Mouse (Mus musculus) forebrain, embryonic 14.5 days (tissue): ENCODE results near the gene Slc7a5. TPM values are rescaled to one million over a fixed set of nuclear protein-coding genes. Genes with fewer than 3 reads are reported as not detected.

Experiments
- ATAC-seq: fragments of 200-750 bp; cut with Nextera tagmentation; 2 replicates; pipeline ENCODE4 v1.8.0; 2017; ENCODE audit warnings: mild to moderate bottlenecking, moderate library complexity
- DNase-seq: peaks from one replicate; pipeline ENCODE4 v3.0.0-alpha.2; 2015; ENCODE audit warnings: low spot score
- H3K27ac ChIP-seq: fragments of 300-500 bp; sonication (generic); 2 replicates; pipeline ENCODE4 v1.5.1; 2014; ENCODE audit warnings: low read depth, mild to moderate bottlenecking, control low read depth, low read length, moderate library complexity
- H3K27me3 ChIP-seq: fragments of 300-500 bp; sonication (generic); replicated peaks from 2 replicates; pipeline ENCODE4 v1.6.1; 2014; ENCODE audit warnings: low read length, control low read depth, mixed read lengths; ENCODE audit not compliant: control insufficient read depth, insufficient read depth
- H3K36me3 ChIP-seq: fragments of 300-500 bp; sonication (generic); 2 replicates; pipeline ENCODE4 v1.6.1; 2014; ENCODE audit warnings: low read length, control low read depth; ENCODE audit not compliant: control insufficient read depth, insufficient read depth
- H3K4me1 ChIP-seq: fragments of 300-500 bp; sonication (generic); 2 replicates; pipeline ENCODE4 v1.6.1; 2014; ENCODE audit warnings: antibody characterized with exemption, low read length, control low read depth; ENCODE audit not compliant: control insufficient read depth, insufficient read depth
- H3K4me2 ChIP-seq: fragments of 300-500 bp; sonication (generic); 2 replicates; pipeline ENCODE4 v1.6.1; 2014; ENCODE audit warnings: mild to moderate bottlenecking, control low read depth, low read length
- H3K4me3 ChIP-seq: fragments of 300-500 bp; sonication (generic); 2 replicates; pipeline ENCODE4 v1.5.1; 2014; ENCODE audit warnings: low read depth, low read length, control low read depth
- H3K9ac ChIP-seq: fragments of 300-500 bp; sonication (generic); 2 replicates; pipeline ENCODE4 v1.6.1; 2014; ENCODE audit warnings: mild to moderate bottlenecking, low read length, control low read depth, moderate library complexity
- H3K9me3 ChIP-seq: fragments of 300-500 bp; sonication (generic); replicated peaks from 2 replicates; pipeline ENCODE4 v1.6.1; 2016; ENCODE audit warnings: low read length, control low read depth, mixed read lengths; ENCODE audit not compliant: control insufficient read depth
- WGBS: fragments of 180-500 bp; shearing (Covaris S2); extraction: QIAGEN DNeasy Blood & Tissue Kit; methylation state at CpG from one replicate; pipeline ENCODE4 v1.1.7; 2014; 5-methylcytosine and 5-hydroxymethylcytosine counted together
- polyA plus RNA-seq: library from polyadenylated mRNA; unstranded; fragments of >200 nt; fragmentation: Nextera tagmentation; extraction: Ambion mirVana; gene quantifications from 2 replicates; pipeline ENCODE4 v1.2.1, GENCODE M21; 2014

Gene Slc7a5
- polyA plus RNA-seq, 1 experiment from 2014 or later: 37.9 TPM

- Histone ChIP-seq H3K36me3 (no peaks in the 10 kb centered on the region), H3K27ac (no peak overlapping the region), H3K4me3 (no peak overlapping the region), H3K9ac (no peak overlapping the region), H3K4me1 (no peaks in the 10 kb centered on the region), H3K9me3 (no peaks in the 10 kb centered on the region), H3K4me2 (no peak overlapping the region), H3K27me3 (no peaks in the 10 kb centered on the region)
- 83% methylated on average over 4 of the region's 4 CpGs for WGBS
- ATAC-seq (no peak), DNase-seq (no peak)
Observed at GRCm38 (mm10) chr8:121919158-121919557, 11.7 kb upstream of the Slc7a5 start.

GRCm38 (mm10) chr8:121913378-121913777 lies 5.9 kb upstream of the Slc7a5 start:
- DNase-seq (no peak), ATAC-seq (no peak)
- Histone ChIP-seq H3K27ac (no peak overlapping the region), H3K27me3 (no peaks in the 10 kb centered on the region), H3K9ac (no peak overlapping the region), H3K9me3 (no peaks in the 10 kb centered on the region), H3K4me1 (no peaks in the 10 kb centered on the region), H3K4me3 (no peak overlapping the region), H3K4me2 (no peak overlapping the region), H3K36me3 (no peaks in the 10 kb centered on the region)
- WGBS: 83% methylated on average over 8 of the region's 8 CpGs

GRCm38 (mm10) chr8:121912831-121913230 lies 5.3 kb upstream of the Slc7a5 start:
- Histone ChIP-seq H3K9me3 (no peaks in the 10 kb centered on the region), H3K27me3 (no peaks in the 10 kb centered on the region; the same call in 1 of the 2 replicates), H3K4me1 (no peaks in the 10 kb centered on the region; the same call in 1 of the 2 replicates), H3K9ac (no peak overlapping the region), H3K4me3 (no peak overlapping the region), H3K4me2 (no peak overlapping the region), H3K36me3 (no peaks in the 10 kb centered on the region), H3K27ac (no peak overlapping the region; the same call in 1 of the 2 replicates)
- no peak for DNase-seq
- ATAC-seq: no peak
- 61% methylated on average over 3 of the region's 3 CpGs for WGBS

GRCm38 (mm10) chr8:121911987-121912386 lies 4.5 kb upstream of the Slc7a5 start:
- no peak for DNase-seq
- Histone ChIP-seq H3K9ac (no peak overlapping the region), H3K4me2 (no peak overlapping the region), H3K27me3 (no peaks in the 10 kb centered on the region; the same call in 1 of the 2 replicates), H3K36me3 (no peaks in the 10 kb centered on the region), H3K4me1 (no peaks in the 10 kb centered on the region; the same call in 1 of the 2 replicates), H3K9me3 (no peaks in the 10 kb centered on the region), H3K4me3 (no peak overlapping the region), H3K27ac (no peak overlapping the region)
- WGBS: 63% methylated on average over 7 of the region's 7 CpGs
- no peak for ATAC-seq

GRCm38 (mm10) chr8:121911400-121911799 lies 3.9 kb upstream of the Slc7a5 start:
- H3K27ac ChIP-seq: no peak overlapping the region
- no peak overlapping the region for H3K4me3 ChIP-seq
- no peaks in the 10 kb centered on the region; the same call in 1 of the 2 replicates for H3K27me3 ChIP-seq
- H3K9me3 ChIP-seq: no peaks in the 10 kb centered on the region
- H3K9ac ChIP-seq: no peak overlapping the region
- no peak for DNase-seq
- 94% methylated on average over 6 of the region's 6 CpGs for WGBS
- no peaks in the 10 kb centered on the region for H3K36me3 ChIP-seq
- ATAC-seq: no peak
- H3K4me2 ChIP-seq: no peak overlapping the region
- H3K4me1 ChIP-seq: peaks cover 3% of the 10 kb centered on the region

GRCm38 (mm10) chr8:121909663-121910062 lies 2.2 kb upstream of the Slc7a5 start:
- H3K27me3 ChIP-seq: no peaks in the 10 kb centered on the region; the same call in 1 of the 2 replicates
- H3K4me1 ChIP-seq: peaks cover 18% of the 10 kb centered on the region
- no peak overlapping the region for H3K27ac ChIP-seq
- H3K36me3 ChIP-seq: no peaks in the 10 kb centered on the region
- no peaks in the 10 kb centered on the region for H3K9me3 ChIP-seq
- no peak overlapping the region for H3K4me2 ChIP-seq
- H3K4me3 ChIP-seq: no peak overlapping the region
- WGBS: 4% methylated on average over 6 of the region's 6 CpGs
- DNase-seq: peak; percentile 84
- H3K9ac ChIP-seq: no peak overlapping the region
- ATAC-seq: no peak

- H3K27ac ChIP-seq: no peak overlapping the region
- ATAC-seq (no peak), DNase-seq (no peak)
- no peaks in the 10 kb centered on the region for H3K9me3 ChIP-seq
- H3K4me3 ChIP-seq: no peak overlapping the region
- H3K9ac ChIP-seq: no peak overlapping the region
- no peaks in the 10 kb centered on the region; the same call in 1 of the 2 replicates for H3K27me3 ChIP-seq
- H3K4me1 ChIP-seq: peaks cover 18% of the 10 kb centered on the region
- WGBS: 73% methylated on average over 8 of the region's 8 CpGs
- no peak overlapping the region for H3K4me2 ChIP-seq
- H3K36me3 ChIP-seq: no peaks in the 10 kb centered on the region
Observed at GRCm38 (mm10) chr8:121909148-121909541, 1.7 kb upstream of the Slc7a5 start.

GRCm38 (mm10) chr8:121908378-121909147 lies 1.1 kb upstream of the Slc7a5 start:
- Histone ChIP-seq H3K9me3 (no peaks in the 10 kb centered on the region), H3K4me2 (peak overlapping the region; percentile 95; the same call in 1 of the 2 replicates), H3K4me1 (peaks cover 18% of the 10 kb centered on the region), H3K27me3 (no peaks in the 10 kb centered on the region; the same call in 1 of the 2 replicates), H3K36me3 (no peaks in the 10 kb centered on the region), H3K27ac (no peak overlapping the region), H3K4me3 (no peak overlapping the region), H3K9ac (no peak overlapping the region)
- no peak for DNase-seq
- 68% methylated on average over 8 of the region's 8 CpGs for WGBS
- ATAC-seq: no peak
